Mouse (Mus musculus): ENCODE measurements around the gene Acadl. TPM values are rescaled to one million over a fixed set of nuclear protein-coding genes. Genes with fewer than 3 reads are reported as not detected.

Acadl gene
- total RNA-seq, 2 experiments from 2014 or later, result 34.1 to 36.2 TPM

DNA sequence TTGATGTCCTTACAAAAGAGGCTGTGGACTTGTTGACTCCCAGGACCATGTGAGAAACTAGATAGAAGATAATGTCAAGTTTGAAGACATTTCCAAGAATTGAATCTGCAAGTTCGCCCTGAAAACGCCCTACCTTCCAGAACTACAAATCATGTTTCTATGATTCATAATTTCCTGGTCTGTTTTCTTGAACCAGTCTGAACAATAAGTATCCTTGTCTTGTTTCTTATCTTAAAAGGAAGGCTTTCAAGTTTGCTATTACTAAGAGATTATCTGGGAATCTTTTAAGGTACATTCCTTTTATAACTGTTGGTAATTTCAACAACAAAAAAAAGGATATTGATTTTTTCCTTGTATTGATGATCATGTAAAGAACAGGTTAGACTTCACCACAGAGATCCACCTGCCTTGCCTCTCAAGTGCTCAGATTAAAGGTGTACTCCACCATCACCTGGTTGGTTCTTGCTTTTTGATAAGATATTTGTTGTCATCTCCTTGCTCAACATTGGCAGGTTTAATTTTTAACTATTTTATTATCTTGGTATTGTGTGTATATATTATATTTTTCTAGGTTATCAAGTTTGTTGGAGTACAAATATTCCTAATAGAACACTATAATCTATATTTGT, 70.1 kb downstream of the Acadl start:
- DNase-seq (ENCODE audit: low spot score in 2 of 2), result no peak

DNA sequence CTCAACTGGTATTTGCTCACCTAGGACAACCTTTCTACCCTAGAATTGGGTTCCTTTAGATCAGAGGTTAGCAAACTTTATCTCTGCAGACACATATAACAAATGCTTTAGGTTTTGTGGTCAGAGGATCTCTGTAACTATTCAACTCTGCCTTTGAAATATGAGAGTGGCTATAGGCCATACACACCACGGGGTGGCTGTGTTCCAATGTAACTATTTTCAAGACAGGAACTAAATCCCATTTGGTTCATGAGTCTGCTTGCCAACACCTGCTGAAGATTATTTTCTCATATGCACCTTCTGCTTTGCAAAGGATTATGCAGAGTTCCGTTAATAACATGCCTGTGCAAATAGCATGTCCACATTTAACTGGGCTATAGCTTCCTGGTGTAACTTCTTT, 80.8 kb downstream of the Acadl start:
- no peak for DNase-seq (ENCODE audit: low spot score in 2 of 2)

DNA sequence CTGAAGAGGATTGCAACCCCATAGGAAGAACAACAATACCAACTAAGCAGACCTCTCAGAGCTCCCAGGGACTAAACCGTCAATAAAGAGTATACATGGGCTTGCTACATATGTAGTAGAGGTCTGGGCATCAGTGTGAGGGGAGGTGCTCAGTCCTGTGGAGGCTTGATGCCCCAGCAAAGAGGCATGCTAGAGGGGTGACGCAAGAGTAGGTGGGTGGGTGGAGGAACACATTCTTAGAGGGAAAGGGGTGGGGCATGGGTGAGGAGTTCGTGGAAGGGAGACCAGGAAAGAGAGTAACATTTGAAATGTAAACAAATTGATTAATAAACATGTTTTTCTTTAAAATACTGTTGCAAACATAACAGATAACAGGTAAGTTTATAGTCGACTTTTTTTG, 82.0 kb downstream of the Acadl start:
- DNase-seq (ENCODE audit: low spot score in 2 of 2), result no peak

Other genes with a start within 250 kb of the Acadl start
- 10 to 100 TPM; 38.1 to 38.3 TPM for gene Rpe, start 162.4 kb downstream of the Acadl start, total RNA-seq (2021)
- gene Kansl1l, start 45.7 kb downstream of the Acadl start, total RNA-seq (2021), result 10 to 100 TPM; 20.7 to 24.3 TPM
- under 1 TPM in 1 of 2 experiments, not detected in 1; 0.86 TPM for gene Myl1, start 82.1 kb upstream of the Acadl start, total RNA-seq (2021)
- gene Lancl1, start 175.6 kb upstream of the Acadl start, total RNA-seq (2021), result 100 to 1,000 TPM; 202 to 223 TPM